In genomic region chr9:22164711-22165668, GRCm38 (mm10) we compare ENCODE assay signal across 8 mouse cellular contexts. TPM values are rescaled to one million over a fixed set of nuclear protein-coding genes. Genes with fewer than 3 reads are reported as not detected.
A peak's percentile ranks its signal among the peaks of the same experiment; 100 is the strongest.
DNase-seq lines count a peak whose midpoint lies in the region; ATAC-seq and TF ChIP-seq lines count a peak whose summit lies in the region.

No protein-coding gene starts in this region.

- in situ Hi-C loops in CH12.LX (cut with MboI; ENCODE audit: low pct_ligation_motif_present, low pct_unique_long_range_greater_than_20kb, low sequenced_read_pairs): no loop called here

- H3K9me3 ChIP-seq in CH12.LX (replicated peaks; ENCODE audit: low read length): peaks cover 13% of the 10 kb centered on the region
- no peaks in the 10 kb centered on the region for H3K9me3 ChIP-seq in embryonic facial prominence, embryonic 12.5 days
- no peaks in the 10 kb centered on the region; the same call in 1 of the 2 replicates for H3K9me3 ChIP-seq in heart, embryonic 16.5 days (replicated peaks; ENCODE audit: control insufficient read depth, low read length)
- H3K9me3 ChIP-seq in lung, postnatal 0 days (ENCODE audit: low read length): no peaks in the 10 kb centered on the region

- no peak for TF ChIP-seq RAD21 in CH12.LX (IDR thresholded peaks at IDR 0.05; ENCODE audit: low read depth, low read length)

- peak overlapping the region in 1 of 3 experiments; percentile 9 for H3K4me3 ChIP-seq in CH12.LX (replicated peaks in 1 of 3; ENCODE audit: low read depth in 2 of 3, low read length in 2 of 3, poor library complexity in 1 of 3)
- H3K4me3 ChIP-seq in embryonic facial prominence, embryonic 12.5 days: peak overlapping the region; percentile 55
- H3K4me3 ChIP-seq in heart, embryonic 16.5 days (ENCODE audit: low read length): peak overlapping the region; percentile 69
- peak overlapping the region; percentile 53 for H3K4me3 ChIP-seq in lung, postnatal 0 days (ENCODE audit: low read depth, low read length)

- no peak overlapping the region for H3K9ac ChIP-seq in CH12.LX (ENCODE audit: insufficient read depth, low read depth)
- peak overlapping the region; percentile 67 for H3K9ac ChIP-seq in embryonic facial prominence, embryonic 12.5 days
- H3K9ac ChIP-seq in heart, embryonic 16.5 days (ENCODE audit: low read length): peak overlapping the region; percentile 77
- H3K9ac ChIP-seq in lung, postnatal 0 days (replicated peaks; ENCODE audit: low read depth): peak overlapping the region; percentile 41

- 0 out of 4 replicates have a peak, but pooled peaks cover 0 to 3% of the 10 kb centered on the region in 2 experiments for H3K4me1 ChIP-seq in CH12.LX (ENCODE audit: control insufficient read depth in 1 of 2, insufficient read depth in 2 of 2)
- no peaks in the 10 kb centered on the region for H3K4me1 ChIP-seq in embryonic facial prominence, embryonic 12.5 days
- 0 out of 2 replicates have a peak, but pooled peaks cover 2% of the 10 kb centered on the region for H3K4me1 ChIP-seq in heart, embryonic 16.5 days (ENCODE audit: control insufficient read depth, insufficient read depth, low read length)
- no peaks in the 10 kb centered on the region for H3K4me1 ChIP-seq in lung, postnatal 0 days (ENCODE audit: insufficient read depth, low read depth, low read length)

- no peak overlapping the region for H3K27ac ChIP-seq in CH12.LX (ENCODE audit: insufficient read depth, low read depth)
- 0 out of 2 replicates have a peak overlapping the region, but pooled peaks have one; percentile 26 for H3K27ac ChIP-seq in embryonic facial prominence, embryonic 12.5 days
- H3K27ac ChIP-seq in heart, embryonic 16.5 days (ENCODE audit: low read length): no peak overlapping the region
- H3K27ac ChIP-seq in lung, postnatal 0 days (ENCODE audit: low read length): no peak overlapping the region

- dilution Hi-C loops in CH12.LX (cut with MboI; ENCODE audit: extremely low pct_ligation_motif_present, extremely low pct_unique_long_range_greater_than_20kb, low sequenced_read_pairs): no loop called here

- H3K4me2 ChIP-seq in CH12.LX (ENCODE audit: insufficient read depth, low read depth, poor library complexity, severe bottlenecking): peak overlapping the region; percentile 19; the same call in 1 of the 2 replicates
- peak overlapping the region; percentile 95 for H3K4me2 ChIP-seq in embryonic facial prominence, embryonic 12.5 days (replicated peaks)
- H3K4me2 ChIP-seq in heart, embryonic 16.5 days (ENCODE audit: low read depth, low read length): peak overlapping the region; percentile 95
- peak overlapping the region; percentile 97 for H3K4me2 ChIP-seq in lung, postnatal 0 days (replicated peaks; ENCODE audit: low read depth, low read length)

- ATAC-seq in embryonic facial prominence, embryonic 12.5 days (ENCODE audit: insufficient number of reproducible peaks, insufficient read depth, low FRiP score, low TSS enrichment): peak; percentile 73
- ATAC-seq in heart, embryonic 16.5 days (replicated peaks; ENCODE audit: extremely low read depth, insufficient read depth, low FRiP score): peak; percentile 65; the same call in 1 of the 2 replicates
- ATAC-seq in lung, postnatal 0 days: peak; percentile 79

- WGBS in embryonic facial prominence, embryonic 12.5 days: 2% methylated on average over 53 of the region's 54 CpGs
- 2% methylated on average over 53 of the region's 54 CpGs for WGBS in heart, embryonic 16.5 days
- 4% methylated on average over 53 of the region's 54 CpGs for WGBS in lung, postnatal 0 days

- TF ChIP-seq POLR2A in CH12.LX (IDR thresholded peaks at IDR 0.05; ENCODE audit: low read depth, low read length): no peak

- H3K36me3 ChIP-seq in CH12.LX (replicated peaks in 1 of 2; ENCODE audit: control insufficient read depth in 1 of 2, insufficient read depth in 1 of 2, low read length in 1 of 2): no peaks in the 10 kb centered on the region
- no peaks in the 10 kb centered on the region for H3K36me3 ChIP-seq in embryonic facial prominence, embryonic 12.5 days
- no peaks in the 10 kb centered on the region for H3K36me3 ChIP-seq in heart, embryonic 16.5 days (ENCODE audit: control insufficient read depth, insufficient read depth)
- H3K36me3 ChIP-seq in lung, postnatal 0 days (ENCODE audit: insufficient read depth, low read length): no peaks in the 10 kb centered on the region

- no peak for TF ChIP-seq CTCF in CH12.LX (conservative IDR thresholded peaks at IDR 0.05 in 1 of 2, IDR thresholded peaks at IDR 0.05 in 1 of 2; ENCODE audit: low read depth in 2 of 2, low read length in 2 of 2)
- no peak for TF ChIP-seq CTCF in lung, postnatal 0 days (IDR thresholded peaks at IDR 0.05)

- no peak for TF ChIP-seq EP300 in CH12.LX (IDR thresholded peaks at IDR 0.05; ENCODE audit: low read length)
- TF ChIP-seq EP300 in lung, postnatal 0 days (IDR thresholded peaks at IDR 0.05): no peak

- peaks cover 2% of the 10 kb centered on the region for H3K27me3 ChIP-seq in CH12.LX (replicated peaks)
- no peaks in the 10 kb centered on the region for H3K27me3 ChIP-seq in embryonic facial prominence, embryonic 12.5 days
- H3K27me3 ChIP-seq in heart, embryonic 16.5 days (ENCODE audit: control insufficient read depth, insufficient read depth, low read length): no peaks in the 10 kb centered on the region
- no peaks in the 10 kb centered on the region for H3K27me3 ChIP-seq in lung, postnatal 0 days (replicated peaks; ENCODE audit: insufficient read depth, low read length)

- DNase-seq in CH12.LX (ENCODE audit: extremely low read depth) (no peak), ZHBTc4 (ENCODE audit: low read depth, low spot score) (peak; percentile 80)
- peak; percentile 42 for DNase-seq in layer of hippocampus, adult 9-11 months
- peak; percentile 57 for DNase-seq in lung, postnatal 0 days (ENCODE audit: low spot score)
- DNase-seq in retina, postnatal 1 day: peak; percentile 82
- no peak for DNase-seq in urinary bladder, postnatal 10 days (ENCODE audit: low spot score)

- H3K79me2 ChIP-seq in CH12.LX (replicated peaks; ENCODE audit: control insufficient read depth, extremely low read depth, insufficient read depth, poor library complexity, severe bottlenecking): no peaks in the 10 kb centered on the region

TF ChIP-seq in CH12.LX, 34 proteins besides CTCF, POLR2A, EP300 and RAD21:
- TF ChIP-seq MAZ (IDR thresholded peaks at IDR 0.05; ENCODE audit: low read depth, low read length): no peak
- no peak for TF ChIP-seq MAFK (IDR thresholded peaks at IDR 0.05; ENCODE audit: insufficient replicate concordance, low read length)
- no peak for TF ChIP-seq NRF1 (IDR thresholded peaks at IDR 0.05; ENCODE audit: low read depth, low read length)
- no peak for TF ChIP-seq JUND (conservative IDR thresholded peaks at IDR 0.05; ENCODE audit: low read depth, low read length)
- TF ChIP-seq ZKSCAN1 (IDR thresholded peaks at IDR 0.05; ENCODE audit: borderline replicate concordance, low read depth, low read length): no peak
- no peak for TF ChIP-seq USF2 (conservative IDR thresholded peaks at IDR 0.05; ENCODE audit: low read depth, low read length)
- TF ChIP-seq MYC (IDR thresholded peaks at IDR 0.05; ENCODE audit: low read depth, low read length): no peak
- no peak for TF ChIP-seq SMC3 (IDR thresholded peaks at IDR 0.05; ENCODE audit: low read depth, low read length)
- no peak for TF ChIP-seq PAX5 (IDR thresholded peaks at IDR 0.05; ENCODE audit: low read length)

RNA-seq across cellular contexts. Expression of gene Pigyl, which starts 8.3 kb away (rescaled TPM):
- 22.4 and 24.9 TPM in 2 replicates for total RNA-seq in CH12.LX (2012; rRNA removed)
- total RNA-seq in CH12.LX (2014; rRNA removed): 4.3 and 5.0 TPM in 2 replicates
- polyA plus RNA-seq in CH12.LX (2012; ENCODE audit: insufficient read length, low read depth): 17.7 and 22.8 TPM in 2 replicates
- polyA plus RNA-seq in embryonic facial prominence, embryonic 12.5 days (2016; fragmentation: Nextera tagmentation; extraction: Ambion mirVana): 63.5 and 66.1 TPM in 2 replicates
- polyA plus RNA-seq in heart, embryonic 16.5 days (2015; fragmentation: Nextera tagmentation; extraction: Ambion mirVana): 49.0 and 49.8 TPM in 2 replicates
- 100 and 112 TPM in 2 replicates for polyA plus RNA-seq in lung, postnatal 0 days (2015; fragmentation: Nextera tagmentation; extraction: Ambion mirVana)

RNA-seq across cellular contexts. Expression of gene Zfp872, which starts 22.9 kb away (rescaled TPM):
- total RNA-seq in CH12.LX (2012; rRNA removed): not detected in 2 replicates
- not detected in 2 replicates for total RNA-seq in CH12.LX (2014; rRNA removed)
- polyA plus RNA-seq in CH12.LX (2012; ENCODE audit: insufficient read length, low read depth): not detected in 2 replicates
- 0.17 and 0.20 TPM in 2 replicates for polyA plus RNA-seq in embryonic facial prominence, embryonic 12.5 days (2016; fragmentation: Nextera tagmentation; extraction: Ambion mirVana)
- 0.22 and 0.26 TPM in 2 replicates for polyA plus RNA-seq in heart, embryonic 16.5 days (2015; fragmentation: Nextera tagmentation; extraction: Ambion mirVana)
- polyA plus RNA-seq in lung, postnatal 0 days (2015; fragmentation: Nextera tagmentation; extraction: Ambion mirVana): 0.49 and 1.0 TPM in 2 replicates

RNA-seq across cellular contexts. Expression of gene Acp5, which starts 29.5 kb away (rescaled TPM):
- total RNA-seq in CH12.LX (2012; rRNA removed) (0.29 and 0.34 TPM in 2 replicates), CH12.LX (2014; rRNA removed) (not detected in 2 replicates)
- polyA plus RNA-seq in CH12.LX (2012; ENCODE audit: insufficient read length, low read depth): 0.30 TPM in 1 of 2 replicates, not detected in the other
- polyA plus RNA-seq in embryonic facial prominence, embryonic 12.5 days (2016; fragmentation: Nextera tagmentation; extraction: Ambion mirVana): 8.2 and 8.5 TPM in 2 replicates
- polyA plus RNA-seq in heart, embryonic 16.5 days (2015; fragmentation: Nextera tagmentation; extraction: Ambion mirVana): 5.5 and 8.7 TPM in 2 replicates
- polyA plus RNA-seq in lung, postnatal 0 days (2015; fragmentation: Nextera tagmentation; extraction: Ambion mirVana): 8.9 and 9.1 TPM in 2 replicates

RNA-seq across cellular contexts. Expression of gene Elof1, which starts 48.0 kb away (rescaled TPM):
- total RNA-seq in CH12.LX (2012; rRNA removed) (111 and 148 TPM in 2 replicates), CH12.LX (2014; rRNA removed) (120 and 142 TPM in 2 replicates)
- 96.9 and 107 TPM in 2 replicates for polyA plus RNA-seq in CH12.LX (2012; ENCODE audit: insufficient read length, low read depth)
- polyA plus RNA-seq in embryonic facial prominence, embryonic 12.5 days (2016; fragmentation: Nextera tagmentation; extraction: Ambion mirVana): 185 and 200 TPM in 2 replicates
- polyA plus RNA-seq in heart, embryonic 16.5 days (2015; fragmentation: Nextera tagmentation; extraction: Ambion mirVana): 111 and 117 TPM in 2 replicates
- polyA plus RNA-seq in lung, postnatal 0 days (2015; fragmentation: Nextera tagmentation; extraction: Ambion mirVana): 188 and 191 TPM in 2 replicates

Comparison
In these comparisons a context has a peak if more than half of its experiments do, and no peak if none do; other contexts are left out.
1. DNase-seq: peak in ZHBTc4 (single experiment), layer of hippocampus, adult 9-11 months (single experiment), lung, postnatal 0 days (single experiment) and retina, postnatal 1 day (single experiment); none in CH12.LX (single experiment) and urinary bladder, postnatal 10 days (single experiment).
2. H3K4me2 ChIP-seq: peak in every context shown above with its lines; median percentile 97 in lung, postnatal 0 days; 95 in embryonic facial prominence, embryonic 12.5 days; 95 in heart, embryonic 16.5 days; 19 in CH12.LX.
3. Peak in every context shown above with its lines, with median percentiles within 50 percentile points of each other: ATAC-seq.